ENCODE assay signal across 8 mouse cellular contexts in genomic region chr15:7459992-7460820, GRCm38 (mm10).
DNase-seq lines count a peak whose midpoint lies in the region.

No protein-coding gene starts in this region.

- peak; percentile 7 to 12 for DNase-seq in B cell, adult 2 months
- peak; percentile 23 for DNase-seq in adrenal gland, adult 8-10 months
- DNase-seq in embryo, embryonic 9.5 days (ENCODE audit: extremely low spot score): peak; percentile 65
- DNase-seq in heart, adult 8-10 months (ENCODE audit: low spot score): peak; percentile 41
- DNase-seq in kidney, postnatal 14 days: peak; percentile 59
- DNase-seq in lung, adult 18-20 months: peak; percentile 47 to 51
- peak; percentile 31 for DNase-seq in ovary, postnatal 10 days (ENCODE audit: low spot score)
- peak; percentile 75 for DNase-seq in thymus, postnatal 4 days

Comparison
In these comparisons a context has a peak if more than half of its experiments do, and no peak if none do; other contexts are left out.
1. Peak in every context shown above with its lines: DNase-seq.
2. DNase-seq: peak in every context shown above with its lines; median percentile 75 in thymus, postnatal 4 days; 65 in embryo, embryonic 9.5 days; 59 in kidney, postnatal 14 days; 49 in lung, adult 18-20 months; 41 in heart, adult 8-10 months; 31 in ovary, postnatal 10 days; 23 in adrenal gland, adult 8-10 months; 10 in B cell, adult 2 months.